Mouse (Mus musculus) midbrain, embryonic 13.5 days (tissue): ENCODE data around the gene 1700020D05Rik. TPM values are rescaled to one million over a fixed set of nuclear protein-coding genes. Genes with fewer than 3 reads are reported as not detected.
A peak's percentile ranks its signal among the peaks of the same experiment; 100 is the strongest.
"Not testable (repeated sequence)": the region's sequence is repeated elsewhere in the genome, so short reads cannot be mapped to it uniquely, and the experiment has no call there.

Source experiments
- ATAC-seq: fragments of 200-750 bp; cut with Nextera tagmentation; 2 replicates; pipeline ENCODE4 v1.8.0; 2017; ENCODE audit warnings: mild to moderate bottlenecking, moderate TSS enrichment, moderate library complexity
- H3K27ac ChIP-seq: fragments of 300-500 bp; sonication (generic); 2 replicates; pipeline ENCODE4 v1.5.1; 2015; ENCODE audit warnings: inconsistent platforms, mild to moderate bottlenecking, moderate library complexity
- H3K27me3 ChIP-seq: fragments of 300-500 bp; sonication (generic); 2 replicates; pipeline ENCODE4 v1.6.1; 2015; ENCODE audit warnings: mild to moderate bottlenecking, inconsistent platforms
- H3K36me3 ChIP-seq: fragments of 300-500 bp; sonication (generic); 2 replicates; pipeline ENCODE4 v1.6.1; 2015; ENCODE audit warnings: mild to moderate bottlenecking, inconsistent platforms
- H3K4me1 ChIP-seq: fragments of 300-500 bp; sonication (generic); replicated peaks from 2 replicates; pipeline ENCODE4 v1.6.1; 2015; ENCODE audit warnings: inconsistent platforms
- H3K4me2 ChIP-seq: fragments of 300-500 bp; sonication (generic); replicated peaks from 2 replicates; pipeline ENCODE4 v1.6.1; 2015; ENCODE audit warnings: moderate library complexity, mild to moderate bottlenecking, inconsistent platforms
- H3K4me3 ChIP-seq: fragments of 300-500 bp; sonication (generic); replicated peaks from 2 replicates; pipeline ENCODE4 v1.5.1; 2015; ENCODE audit warnings: mild to moderate bottlenecking, inconsistent platforms
- H3K9ac ChIP-seq: fragments of 300-500 bp; sonication (generic); replicated peaks from 2 replicates; pipeline ENCODE4 v1.6.1; 2015; ENCODE audit warnings: mild to moderate bottlenecking, inconsistent platforms
- H3K9me3 ChIP-seq: fragments of 300-500 bp; sonication (generic); 2 replicates; pipeline ENCODE4 v1.6.1; 2016; ENCODE audit warnings: mild to moderate bottlenecking, inconsistent platforms
- WGBS: fragments of 180-500 bp; shearing (Covaris S2); methylation state at CpG from one replicate; pipeline ENCODE4 v1.1.7; 2015; 5-methylcytosine and 5-hydroxymethylcytosine counted together
- polyA plus RNA-seq: library from polyadenylated mRNA; unstranded; fragments of >200 nt; fragmentation: Nextera tagmentation; extraction: Ambion mirVana; gene quantifications from 2 replicates; pipeline ENCODE4 v1.2.1, GENCODE M21; 2015

Gene 1700020D05Rik
- polyA plus RNA-seq, 1 experiment from 2014 or later, result 0.26 TPM

GRCm38 (mm10) chr19:5492641-5493040 is 10.9 kb downstream of the 1700020D05Rik start:
- Histone ChIP-seq H3K27me3 (no peaks in the 10 kb centered on the region), H3K9me3 (no peaks in the 10 kb centered on the region), H3K9ac (no peak overlapping the region), H3K27ac (no peak overlapping the region), H3K36me3 (peaks cover 57% of the 10 kb centered on the region), H3K4me3 (no peak overlapping the region; the same call in 1 of the 2 replicates), H3K4me2 (peak overlapping the region; percentile 92), H3K4me1 (peaks cover 41% of the 10 kb centered on the region)
- 89% methylated on average over 4 of the region's 4 CpGs for WGBS
- ATAC-seq, result no peak

GRCm38 (mm10) chr19:5490898-5491708 is 12.5 kb downstream of the 1700020D05Rik start:
- ATAC-seq, result peak; percentile 55
- H3K9ac ChIP-seq, result peak overlapping the region; percentile 98
- WGBS, result under 1% methylated on average over 59 of the region's 59 CpGs
- peak overlapping the region; percentile 92 for H3K4me2 ChIP-seq
- H3K4me3 ChIP-seq, result peak overlapping the region; percentile 99
- H3K36me3 ChIP-seq, result peaks cover 46% of the 10 kb centered on the region
- H3K27me3 ChIP-seq, result no peaks in the 10 kb centered on the region
- H3K9me3 ChIP-seq, result no peaks in the 10 kb centered on the region
- H3K4me1 ChIP-seq, result peaks cover 55% of the 10 kb centered on the region
- H3K27ac ChIP-seq, result peak overlapping the region; percentile 100

- Histone ChIP-seq H3K4me1 (peaks cover 55% of the 10 kb centered on the region), H3K9ac (peak within 1 kb of the TSS; percentile 98), H3K27ac (peak within 1 kb of the TSS; percentile 100), H3K36me3 (peaks cover 46% of the 10 kb centered on the region), H3K27me3 (no peaks in the 10 kb centered on the region), H3K9me3 (no peaks in the 10 kb centered on the region), H3K4me2 (peak within 1 kb of the TSS; percentile 92), H3K4me3 (peak within 1 kb of the TSS; percentile 99)
- WGBS, result under 1% methylated on average over 62 of the region's 62 CpGs
- peak; percentile 72 for ATAC-seq
Observed at GRCm38 (mm10) chr19:5490313-5490897, 13.2 kb downstream of the 1700020D05Rik start, which contains the start of gene Cfl1. Gene Cfl1, plus strand, starts transcription at chr19:5490455.

DNA sequence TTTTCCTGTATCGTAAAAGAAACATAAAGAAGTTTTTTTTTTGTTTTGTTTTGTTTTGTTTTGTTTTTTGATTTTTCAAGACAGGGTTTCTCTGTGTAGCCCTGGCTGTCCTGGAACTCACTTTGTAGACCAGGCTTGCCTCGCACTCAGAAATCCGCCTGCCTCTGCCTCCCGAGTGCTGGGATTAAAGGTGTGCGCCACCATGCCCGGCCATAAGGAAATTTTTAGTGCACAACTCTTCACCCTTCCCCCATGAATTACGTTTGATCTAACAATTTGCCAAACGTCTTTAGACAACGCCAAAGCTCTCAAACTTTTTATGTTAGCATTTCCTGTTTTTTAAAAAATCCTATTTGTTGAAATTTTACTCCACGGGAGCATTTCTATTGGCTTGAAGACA is 13.9 kb downstream of the 1700020D05Rik start:
- Histone ChIP-seq H3K36me3 (peaks cover 48% of the 10 kb centered on the region), H3K27ac (peak overlapping the region; percentile 100), H3K4me3 (peak overlapping the region; percentile 99), H3K4me2 (peak overlapping the region; percentile 92), H3K4me1 (peaks cover 55% of the 10 kb centered on the region)
- H3K27me3 ChIP-seq, ATAC-seq, H3K9me3 ChIP-seq, H3K9ac ChIP-seq: not testable (repeated sequence)
- WGBS, result 58% methylated on average over 10 of the region's 10 CpGs

DNA sequence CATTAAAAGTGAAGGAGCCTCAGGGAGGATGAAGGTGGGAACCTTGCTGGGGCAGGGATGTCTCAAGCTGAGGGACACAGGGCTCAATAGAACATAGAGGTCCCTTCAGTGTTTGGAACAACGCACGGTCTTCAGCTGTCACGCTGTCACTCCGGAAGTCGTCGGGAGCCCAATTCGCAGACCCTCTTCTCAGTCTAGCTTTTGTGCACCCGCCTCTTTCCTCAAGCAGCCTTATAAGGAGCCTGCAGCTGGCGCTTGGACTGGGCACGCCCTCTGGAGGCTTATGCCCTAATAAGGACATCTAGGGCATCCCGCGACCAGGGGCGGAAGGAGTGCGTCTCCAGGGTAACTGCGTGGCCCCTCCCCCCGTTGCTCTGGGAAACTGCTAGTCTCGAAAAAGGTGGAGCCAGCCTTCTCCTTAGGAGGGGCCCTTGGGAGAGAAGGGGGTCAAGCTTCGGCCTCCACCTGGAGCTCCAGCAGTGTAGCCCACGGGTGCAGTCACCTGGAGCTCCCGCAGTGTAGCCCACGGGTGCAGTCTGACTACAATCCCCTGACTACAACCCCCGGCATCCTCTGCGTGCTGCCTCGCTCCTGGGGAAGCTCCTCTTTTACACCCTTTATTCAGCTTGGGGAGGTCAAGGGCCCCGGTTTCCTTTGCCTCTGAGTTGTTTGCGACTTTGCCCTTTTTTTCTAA is 14.6 kb downstream of the 1700020D05Rik start:
- peak overlapping the region; percentile 92 for H3K4me2 ChIP-seq
- H3K4me3 ChIP-seq, result peak overlapping the region; percentile 54
- under 1% methylated on average over 26 of the region's 26 CpGs for WGBS
- H3K27ac ChIP-seq, result peak overlapping the region; percentile 100
- peaks cover 48% of the 10 kb centered on the region for H3K36me3 ChIP-seq
- peak overlapping the region; percentile 71 for H3K9ac ChIP-seq
- H3K9me3 ChIP-seq, result no peaks in the 10 kb centered on the region
- peaks cover 55% of the 10 kb centered on the region for H3K4me1 ChIP-seq
- no peaks in the 10 kb centered on the region for H3K27me3 ChIP-seq
- ATAC-seq, result peak; percentile 81

- Histone ChIP-seq H3K9ac (peak within 1 kb of the TSS; percentile 71), H3K4me2 (peak within 1 kb of the TSS; percentile 92), H3K4me1 (peaks cover 50% of the 10 kb centered on the region), H3K4me3 (peak within 1 kb of the TSS; percentile 54), H3K9me3 (no peaks in the 10 kb centered on the region), H3K27ac (peak within 1 kb of the TSS; percentile 100), H3K36me3 (peaks cover 48% of the 10 kb centered on the region), H3K27me3 (no peaks in the 10 kb centered on the region)
- under 1% methylated on average over 39 of the region's 39 CpGs for WGBS
- peak; percentile 55 for ATAC-seq
Observed at GRCm38 (mm10) chr19:5487768-5488550, 15.6 kb downstream of the 1700020D05Rik start, which contains the start of gene Mus81. Gene Mus81, minus strand, starts transcription at chr19:5488402.

GRCm38 (mm10) chr19:5486771-5487170 is 16.8 kb downstream of the 1700020D05Rik start:
- WGBS, result 94% methylated on average over 4 of the region's 4 CpGs
- no peak overlapping the region for H3K4me3 ChIP-seq
- H3K9ac ChIP-seq, result 0 out of 2 replicates have a peak overlapping the region, but pooled peaks have one; percentile 39
- H3K4me2 ChIP-seq, result peak overlapping the region; percentile 92; the same call in 1 of the 2 replicates
- peaks cover 38% of the 10 kb centered on the region for H3K4me1 ChIP-seq
- no peak for ATAC-seq
- H3K36me3 ChIP-seq, result peaks cover 47% of the 10 kb centered on the region
- no peaks in the 10 kb centered on the region for H3K27me3 ChIP-seq
- no peak overlapping the region for H3K27ac ChIP-seq
- H3K9me3 ChIP-seq, result no peaks in the 10 kb centered on the region

DNA sequence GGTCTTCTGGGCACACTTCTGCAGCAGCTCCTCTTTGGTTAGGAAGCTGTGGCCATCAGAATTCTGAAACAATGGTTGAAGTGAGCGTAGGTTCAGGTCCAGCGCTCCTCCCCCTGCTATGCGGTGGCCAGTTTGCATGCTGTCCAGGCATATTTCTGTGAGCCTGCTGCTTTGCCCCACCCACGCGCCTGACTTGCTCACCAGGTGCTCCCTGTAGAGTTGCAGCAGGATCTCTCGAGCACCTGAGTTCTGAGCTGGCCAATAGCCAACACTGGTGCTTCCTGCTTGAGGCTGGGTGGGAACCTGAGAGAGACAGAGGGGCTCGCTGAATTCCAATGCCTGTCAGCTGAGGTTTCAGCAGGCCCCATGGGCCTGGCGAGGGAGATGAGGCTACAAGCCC is 17.3 kb downstream of the 1700020D05Rik start:
- H3K27me3 ChIP-seq, result no peaks in the 10 kb centered on the region
- no peak for ATAC-seq
- H3K4me2 ChIP-seq, result no peak overlapping the region
- H3K36me3 ChIP-seq, result peaks cover 51% of the 10 kb centered on the region
- H3K4me3 ChIP-seq, result no peak overlapping the region
- no peaks in the 10 kb centered on the region for H3K9me3 ChIP-seq
- 0 out of 2 replicates have a peak overlapping the region, but pooled peaks have one; percentile 24 for H3K9ac ChIP-seq
- WGBS, result 87% methylated on average over 8 of the region's 8 CpGs
- H3K4me1 ChIP-seq, result peaks cover 36% of the 10 kb centered on the region
- H3K27ac ChIP-seq, result 0 out of 2 replicates have a peak overlapping the region, but pooled peaks have one; percentile 5

DNA sequence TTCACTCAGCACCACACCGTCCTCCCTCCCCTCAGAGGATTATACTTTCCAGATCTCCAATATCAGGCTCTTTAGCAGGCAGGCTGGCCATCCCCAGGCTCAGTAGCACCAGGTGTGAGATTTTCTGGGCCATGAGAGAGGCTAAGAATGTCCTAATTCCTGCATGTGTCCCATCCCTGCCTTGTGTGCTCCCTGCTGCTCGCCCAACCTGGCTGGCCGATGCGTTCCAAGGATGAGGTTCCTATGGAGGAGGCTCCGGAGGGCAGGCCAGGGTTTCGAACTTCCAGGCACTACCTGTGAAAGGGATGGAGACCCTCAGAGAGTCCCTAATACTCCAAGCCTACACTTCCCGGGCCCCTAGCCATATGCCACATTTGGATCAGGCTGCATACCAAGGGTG is 17.8 kb downstream of the 1700020D05Rik start:
- ATAC-seq, result no peak
- H3K4me2 ChIP-seq, result no peak overlapping the region
- H3K9me3 ChIP-seq, result no peaks in the 10 kb centered on the region
- no peak overlapping the region for H3K4me3 ChIP-seq
- WGBS, result 94% methylated on average over 7 of the region's 7 CpGs
- H3K27me3 ChIP-seq, result no peaks in the 10 kb centered on the region
- peaks cover 52% of the 10 kb centered on the region for H3K36me3 ChIP-seq
- no peak overlapping the region for H3K9ac ChIP-seq
- peaks cover 36% of the 10 kb centered on the region for H3K4me1 ChIP-seq
- no peak overlapping the region for H3K27ac ChIP-seq

DNA sequence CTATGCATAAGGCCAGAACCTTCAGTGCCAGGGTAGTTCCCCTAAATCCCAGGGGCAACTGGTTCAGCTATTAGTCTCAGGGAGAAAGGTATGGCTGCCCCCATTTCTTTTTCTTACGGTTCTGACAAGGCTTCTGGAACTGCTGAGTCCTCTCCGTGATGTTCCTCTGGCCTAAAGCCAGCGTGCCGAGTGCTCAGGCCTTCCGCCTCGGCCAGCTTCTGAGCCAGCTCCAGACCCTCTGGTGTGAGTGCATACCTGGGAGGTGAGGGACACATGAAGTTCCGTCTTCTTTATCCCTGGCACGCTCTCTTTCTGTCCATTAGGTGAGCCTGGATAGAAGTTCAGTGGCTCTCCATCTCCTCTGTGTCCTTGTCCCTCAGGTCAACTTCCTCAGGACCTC is 18.2 kb downstream of the 1700020D05Rik start:
- Histone ChIP-seq H3K27ac (no peak overlapping the region), H3K9ac (no peak overlapping the region), H3K4me1 (peaks cover 36% of the 10 kb centered on the region), H3K4me3 (no peak overlapping the region), H3K27me3 (no peaks in the 10 kb centered on the region), H3K4me2 (no peak overlapping the region), H3K36me3 (peaks cover 52% of the 10 kb centered on the region), H3K9me3 (no peaks in the 10 kb centered on the region)
- no peak for ATAC-seq
- WGBS, result 91% methylated on average over 8 of the region's 8 CpGs

- Histone ChIP-seq H3K4me1 (peaks cover 29% of the 10 kb centered on the region), H3K36me3 (peaks cover 56% of the 10 kb centered on the region), H3K9me3 (no peaks in the 10 kb centered on the region), H3K9ac (no peak overlapping the region), H3K4me2 (no peak overlapping the region), H3K27ac (no peak overlapping the region), H3K27me3 (no peaks in the 10 kb centered on the region), H3K4me3 (no peak overlapping the region)
- WGBS, result 92% methylated on average over 5 of the region's 5 CpGs
- ATAC-seq, result no peak
Observed at GRCm38 (mm10) chr19:5484496-5484895, 19.1 kb downstream of the 1700020D05Rik start.
